Mouse (Mus musculus): Measurements from ENCODE around the gene Cnpy2. TPM values are rescaled to one million over a fixed set of nuclear protein-coding genes. Genes with fewer than 3 reads are reported as not detected.
A peak's percentile ranks its signal among the peaks of the same experiment; 100 is the strongest.

The Cnpy2 gene
- total and polyA plus RNA-seq, 2 experiments: 72.0 to 107 TPM

- no peaks in the 10 kb centered on the region for H3K27me3 ChIP-seq (ENCODE audit: control insufficient read depth, insufficient read depth, low read length)
- H3K4me3 ChIP-seq (ENCODE audit: insufficient read depth, low read depth, low read length): peak overlapping the region; percentile 19; the same call in 1 of the 2 replicates
- TF ChIP-seq CTCF (IDR thresholded peaks at IDR 0.05; ENCODE audit: low read depth, low read length): no peak
- no peak for TF ChIP-seq POLR2A (IDR thresholded peaks at IDR 0.05; ENCODE audit: extremely low read depth, insufficient read depth, low read length)
- H3K9ac ChIP-seq (ENCODE audit: low read depth, low read length): no peak overlapping the region
- peak overlapping the region; percentile 98 for H3K27ac ChIP-seq (replicated peaks; ENCODE audit: insufficient read depth, low read depth, low read length)
- WGBS: 32% methylated on average over 3 of the region's 3 CpGs
- no peaks in the 10 kb centered on the region for H3K36me3 ChIP-seq (ENCODE audit: control insufficient read depth, insufficient read depth, low read length)
- peaks cover 20% of the 10 kb centered on the region; the same call in 1 of the 2 replicates for H3K79me2 ChIP-seq (ENCODE audit: control insufficient read depth, insufficient read depth, low read length)
- H3K4me1 ChIP-seq (ENCODE audit: control insufficient read depth, insufficient read depth, low read length): peaks cover 20% of the 10 kb centered on the region
- peak; percentile 97 for DNase-seq (ENCODE audit: extremely low read depth, low read depth, low spot score)
Measured at GRCm38 (mm10) chr10:128336195-128336594, 13.9 kb downstream of the Cnpy2 start.

DNA sequence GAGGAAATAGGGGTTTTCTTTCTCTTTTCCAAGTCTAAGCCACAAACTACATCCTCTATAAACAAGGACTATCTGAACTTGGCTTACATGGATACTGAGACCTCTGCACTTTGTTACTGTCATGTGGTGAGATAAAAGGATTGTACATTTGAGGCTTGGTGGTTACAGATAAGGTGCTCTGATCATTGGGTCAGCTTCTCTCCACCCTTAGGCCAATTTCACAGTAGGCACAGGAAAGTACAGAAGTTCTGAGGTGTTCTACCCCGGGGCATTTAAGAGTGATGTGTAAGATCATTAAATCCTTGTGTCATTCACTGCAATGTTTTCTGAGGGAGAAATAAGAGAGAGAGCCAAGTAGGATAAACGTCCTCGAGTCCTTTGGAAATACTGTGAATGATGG lies 14.3 kb downstream of the Cnpy2 start:
- Histone ChIP-seq H3K79me2 (ENCODE audit: control insufficient read depth, insufficient read depth, low read length) (peaks cover 23% of the 10 kb centered on the region; the same call in 1 of the 2 replicates), H3K9ac (ENCODE audit: low read depth, low read length) (peak overlapping the region; percentile 84), H3K4me3 (ENCODE audit: insufficient read depth, low read depth, low read length) (peak overlapping the region; percentile 63; the same call in 1 of the 2 replicates), H3K27ac (replicated peaks; ENCODE audit: insufficient read depth, low read depth, low read length) (peak overlapping the region; percentile 98), H3K27me3 (ENCODE audit: control insufficient read depth, insufficient read depth, low read length) (no peaks in the 10 kb centered on the region), H3K36me3 (ENCODE audit: control insufficient read depth, insufficient read depth, low read length) (no peaks in the 10 kb centered on the region), H3K4me1 (ENCODE audit: control insufficient read depth, insufficient read depth, low read length) (peaks cover 23% of the 10 kb centered on the region)
- 13% methylated on average over 3 of the region's 3 CpGs for WGBS
- TF ChIP-seq CTCF (IDR thresholded peaks at IDR 0.05; ENCODE audit: low read depth, low read length): no peak
- no peak for TF ChIP-seq POLR2A (IDR thresholded peaks at IDR 0.05; ENCODE audit: extremely low read depth, insufficient read depth, low read length)
- DNase-seq (ENCODE audit: extremely low read depth, low read depth, low spot score): peak; percentile 97

DNA sequence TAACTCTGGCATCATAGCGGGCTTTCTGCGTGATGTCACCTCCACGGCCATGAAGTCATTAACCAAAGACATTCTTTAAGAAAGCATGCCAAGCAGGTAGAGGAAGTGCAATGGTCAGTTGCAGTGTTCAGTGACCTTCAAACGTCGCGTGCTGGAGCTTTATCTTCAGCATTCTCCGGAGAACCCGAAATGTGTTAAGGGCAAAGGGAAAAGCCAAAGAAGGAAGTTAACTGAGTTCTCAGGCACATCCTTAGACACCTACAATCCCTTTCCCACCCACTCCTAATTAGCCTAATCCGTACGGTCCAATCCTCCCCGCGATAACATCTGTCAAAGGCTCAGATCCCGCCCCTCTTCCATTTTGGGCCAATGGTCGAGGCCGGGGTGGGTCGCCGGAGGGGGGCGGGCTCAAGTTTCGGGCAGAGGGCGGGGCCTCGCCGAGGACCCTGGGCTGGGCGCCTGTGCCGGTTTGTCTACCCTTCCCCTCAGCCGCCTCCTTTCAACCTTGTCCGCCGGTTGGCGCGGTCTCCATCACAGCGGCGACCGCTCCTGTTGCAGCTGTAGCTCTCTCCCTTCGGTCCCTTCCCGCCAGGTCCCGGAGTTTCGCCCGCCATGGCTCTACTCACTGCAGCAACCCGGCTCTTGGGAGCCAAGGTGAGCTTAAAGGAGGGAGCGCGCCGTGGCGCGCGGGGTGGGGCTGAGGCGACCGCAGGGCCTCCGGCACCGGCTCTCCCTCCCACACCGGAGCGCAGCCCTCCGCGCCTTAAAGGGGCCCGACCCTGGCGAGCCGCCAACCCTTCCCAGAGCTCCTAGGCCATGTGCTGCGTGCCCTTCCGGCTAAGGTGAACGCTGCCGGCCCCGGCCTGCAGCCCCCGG lies 15.3 kb downstream of the Cnpy2 start, which contains the start of gene Cs:
Gene Cs (plus strand): TSS at position 429 of the 876 bp plus-strand sequence.
- Histone ChIP-seq H3K4me1 (ENCODE audit: control insufficient read depth, insufficient read depth, low read length) (peaks cover 28% of the 10 kb centered on the region), H3K27me3 (ENCODE audit: control insufficient read depth, insufficient read depth, low read length) (no peaks in the 10 kb centered on the region), H3K36me3 (ENCODE audit: control insufficient read depth, insufficient read depth, low read length) (no peaks in the 10 kb centered on the region), H3K9ac (ENCODE audit: low read depth, low read length) (peak within 1 kb of the TSS; percentile 93), H3K79me2 (ENCODE audit: control insufficient read depth, insufficient read depth, low read length) (peaks cover 23% of the 10 kb centered on the region; the same call in 1 of the 2 replicates), H3K4me3 (ENCODE audit: insufficient read depth, low read depth, low read length) (peak within 1 kb of the TSS; percentile 98), H3K27ac (replicated peaks; ENCODE audit: insufficient read depth, low read depth, low read length) (peak within 1 kb of the TSS; percentile 98)
- under 1% methylated on average over 61 of the region's 61 CpGs for WGBS
- TF ChIP-seq POLR2A (IDR thresholded peaks at IDR 0.05; ENCODE audit: extremely low read depth, insufficient read depth, low read length) (peak; percentile 82), CTCF (IDR thresholded peaks at IDR 0.05; ENCODE audit: low read depth, low read length) (no peak)
- peak; percentile 98 for DNase-seq (ENCODE audit: extremely low read depth, low read depth, low spot score)

GRCm38 (mm10) chr10:128338415-128338814 lies 16.2 kb downstream of the Cnpy2 start:
- TF ChIP-seq POLR2A (IDR thresholded peaks at IDR 0.05; ENCODE audit: extremely low read depth, insufficient read depth, low read length): no peak
- TF ChIP-seq CTCF (IDR thresholded peaks at IDR 0.05; ENCODE audit: low read depth, low read length): no peak
- Histone ChIP-seq H3K9ac (ENCODE audit: low read depth, low read length) (peak overlapping the region; percentile 93), H3K27ac (replicated peaks; ENCODE audit: insufficient read depth, low read depth, low read length) (peak overlapping the region; percentile 98), H3K27me3 (ENCODE audit: control insufficient read depth, insufficient read depth, low read length) (no peaks in the 10 kb centered on the region), H3K4me3 (ENCODE audit: insufficient read depth, low read depth, low read length) (peak overlapping the region; percentile 98), H3K4me1 (ENCODE audit: control insufficient read depth, insufficient read depth, low read length) (peaks cover 32% of the 10 kb centered on the region), H3K36me3 (ENCODE audit: control insufficient read depth, insufficient read depth, low read length) (no peaks in the 10 kb centered on the region), H3K79me2 (ENCODE audit: control insufficient read depth, insufficient read depth, low read length) (peaks cover 23% of the 10 kb centered on the region; the same call in 1 of the 2 replicates)
- 12% methylated on average over 5 of the region's 5 CpGs for WGBS
- peak; percentile 59 for DNase-seq (ENCODE audit: extremely low read depth, low read depth, low spot score)

GRCm38 (mm10) chr10:128338948-128339347 lies 16.7 kb downstream of the Cnpy2 start:
- H3K4me1 ChIP-seq (ENCODE audit: control insufficient read depth, insufficient read depth, low read length): peaks cover 35% of the 10 kb centered on the region
- H3K36me3 ChIP-seq (ENCODE audit: control insufficient read depth, insufficient read depth, low read length): no peaks in the 10 kb centered on the region
- H3K27me3 ChIP-seq (ENCODE audit: control insufficient read depth, insufficient read depth, low read length): no peaks in the 10 kb centered on the region
- peak overlapping the region; percentile 98 for H3K4me3 ChIP-seq (ENCODE audit: insufficient read depth, low read depth, low read length)
- peak; percentile 63 for DNase-seq (ENCODE audit: extremely low read depth, low read depth, low spot score)
- H3K27ac ChIP-seq (replicated peaks; ENCODE audit: insufficient read depth, low read depth, low read length): peak overlapping the region; percentile 98
- 6% methylated on average over 2 of the region's 2 CpGs for WGBS
- H3K9ac ChIP-seq (ENCODE audit: low read depth, low read length): peak overlapping the region; percentile 39
- TF ChIP-seq CTCF (IDR thresholded peaks at IDR 0.05; ENCODE audit: low read depth, low read length): no peak
- TF ChIP-seq POLR2A (IDR thresholded peaks at IDR 0.05; ENCODE audit: extremely low read depth, insufficient read depth, low read length): no peak
- peaks cover 23% of the 10 kb centered on the region; the same call in 1 of the 2 replicates for H3K79me2 ChIP-seq (ENCODE audit: control insufficient read depth, insufficient read depth, low read length)
